Mouse (Mus musculus): ENCODE data around the gene Agr3. TPM values are rescaled to one million over a fixed set of nuclear protein-coding genes. Genes with fewer than 3 reads are reported as not detected.
A peak's percentile ranks its signal among the peaks of the same experiment; 100 is the strongest.

Agr3 gene
- polyA plus RNA-seq, 1 experiment: not detected

GRCm38 (mm10) chr12:35979625-35980024 is 54.2 kb downstream of the Agr3 start:
- no peak overlapping the region for H3K27ac ChIP-seq (ENCODE audit: insufficient read depth, low read depth, low read length)
- peaks cover 6% of the 10 kb centered on the region for H3K4me1 ChIP-seq (ENCODE audit: control insufficient read depth, insufficient read depth, low read length)
- H3K4me3 ChIP-seq (ENCODE audit: insufficient read depth, low read length): no peak overlapping the region
- TF ChIP-seq POLR2A (IDR thresholded peaks at IDR 0.05; ENCODE audit: borderline replicate concordance, low read depth, low read length) (no peak), CTCF (IDR thresholded peaks at IDR 0.05; ENCODE audit: low read depth, low read length) (no peak)

- Histone ChIP-seq H3K4me1 (ENCODE audit: control insufficient read depth, insufficient read depth, low read length) (peaks cover 6% of the 10 kb centered on the region), H3K4me3 (ENCODE audit: insufficient read depth, low read length) (no peak overlapping the region), H3K27ac (ENCODE audit: insufficient read depth, low read depth, low read length) (no peak overlapping the region)
- TF ChIP-seq POLR2A (IDR thresholded peaks at IDR 0.05; ENCODE audit: borderline replicate concordance, low read depth, low read length) (no peak), CTCF (IDR thresholded peaks at IDR 0.05; ENCODE audit: low read depth, low read length) (no peak)
These were observed 56.4 kb downstream of the Agr3 start for GRCm38 (mm10) chr12:35981732-35982360.

GRCm38 (mm10) chr12:35983472-35983871 is 58.1 kb downstream of the Agr3 start:
- Histone ChIP-seq H3K27ac (ENCODE audit: insufficient read depth, low read depth, low read length) (no peak overlapping the region), H3K4me1 (ENCODE audit: control insufficient read depth, insufficient read depth, low read length) (peaks cover 6% of the 10 kb centered on the region), H3K4me3 (ENCODE audit: insufficient read depth, low read length) (peak overlapping the region; percentile 25; the same call in 1 of the 2 replicates)
- TF ChIP-seq CTCF (IDR thresholded peaks at IDR 0.05; ENCODE audit: low read depth, low read length) (no peak), POLR2A (IDR thresholded peaks at IDR 0.05; ENCODE audit: borderline replicate concordance, low read depth, low read length) (no peak)

GRCm38 (mm10) chr12:35984743-35985142 is 59.3 kb downstream of the Agr3 start:
- Histone ChIP-seq H3K27ac (ENCODE audit: insufficient read depth, low read depth, low read length) (no peak overlapping the region), H3K4me3 (ENCODE audit: insufficient read depth, low read length) (no peak overlapping the region), H3K4me1 (ENCODE audit: control insufficient read depth, insufficient read depth, low read length) (peaks cover 6% of the 10 kb centered on the region)
- TF ChIP-seq CTCF (IDR thresholded peaks at IDR 0.05; ENCODE audit: low read depth, low read length) (no peak), POLR2A (IDR thresholded peaks at IDR 0.05; ENCODE audit: borderline replicate concordance, low read depth, low read length) (no peak)

- no peak within 1 kb of the TSS for H3K27ac ChIP-seq (ENCODE audit: insufficient read depth, low read depth, low read length)
- H3K4me3 ChIP-seq (ENCODE audit: insufficient read depth, low read length): no peak within 1 kb of the TSS
- TF ChIP-seq POLR2A (IDR thresholded peaks at IDR 0.05; ENCODE audit: borderline replicate concordance, low read depth, low read length) (no peak), CTCF (IDR thresholded peaks at IDR 0.05; ENCODE audit: low read depth, low read length) (no peak)
- H3K4me1 ChIP-seq (ENCODE audit: control insufficient read depth, insufficient read depth, low read length): no peaks in the 10 kb centered on the region
These were observed 67.3 kb downstream of the Agr3 start, which contains the start of gene Agr2 for GRCm38 (mm10) chr12:35992711-35993110. Gene Agr2, plus strand, starts transcription at chr12:35992907.

GRCm38 (mm10) chr12:35993583-35993982 is 68.2 kb downstream of the Agr3 start:
- H3K27ac ChIP-seq (ENCODE audit: insufficient read depth, low read depth, low read length): no peak overlapping the region
- H3K4me1 ChIP-seq (ENCODE audit: control insufficient read depth, insufficient read depth, low read length): no peaks in the 10 kb centered on the region
- no peak overlapping the region for H3K4me3 ChIP-seq (ENCODE audit: insufficient read depth, low read length)
- TF ChIP-seq POLR2A (IDR thresholded peaks at IDR 0.05; ENCODE audit: borderline replicate concordance, low read depth, low read length): no peak
- no peak for TF ChIP-seq CTCF (IDR thresholded peaks at IDR 0.05; ENCODE audit: low read depth, low read length)

GRCm38 (mm10) chr12:35994098-35994497 is 68.7 kb downstream of the Agr3 start:
- no peaks in the 10 kb centered on the region for H3K4me1 ChIP-seq (ENCODE audit: control insufficient read depth, insufficient read depth, low read length)
- no peak overlapping the region for H3K4me3 ChIP-seq (ENCODE audit: insufficient read depth, low read length)
- H3K27ac ChIP-seq (ENCODE audit: insufficient read depth, low read depth, low read length): no peak overlapping the region
- TF ChIP-seq POLR2A (IDR thresholded peaks at IDR 0.05; ENCODE audit: borderline replicate concordance, low read depth, low read length): no peak
- TF ChIP-seq CTCF (IDR thresholded peaks at IDR 0.05; ENCODE audit: low read depth, low read length): no peak

- Histone ChIP-seq H3K4me1 (ENCODE audit: control insufficient read depth, insufficient read depth, low read length) (no peaks in the 10 kb centered on the region), H3K27ac (ENCODE audit: insufficient read depth, low read depth, low read length) (no peak overlapping the region), H3K4me3 (ENCODE audit: insufficient read depth, low read length) (no peak overlapping the region)
- TF ChIP-seq CTCF (IDR thresholded peaks at IDR 0.05; ENCODE audit: low read depth, low read length) (no peak), POLR2A (IDR thresholded peaks at IDR 0.05; ENCODE audit: borderline replicate concordance, low read depth, low read length) (no peak)
These were observed 70.4 kb downstream of the Agr3 start for GRCm38 (mm10) chr12:35995799-35996198.

Other genes starting within 250 kb of the Agr3 start
- not detected in 2 replicates for gene Agr2, start 67.3 kb downstream of the Agr3 start, polyA plus RNA-seq (2012; ENCODE audit: insufficient read depth, insufficient read length, missing spikeins)
- 14.5 and 18.1 TPM in 2 replicates for gene Tspan13, start 116.9 kb downstream of the Agr3 start, polyA plus RNA-seq (2012; ENCODE audit: insufficient read depth, insufficient read length, missing spikeins)
- gene Ankmy2, start 231.5 kb downstream of the Agr3 start, polyA plus RNA-seq (2012; ENCODE audit: insufficient read depth, insufficient read length, missing spikeins): 15.1 and 17.2 TPM in 2 replicates
- gene Bzw2, start 232.5 kb downstream of the Agr3 start, polyA plus RNA-seq (2012; ENCODE audit: insufficient read depth, insufficient read length, missing spikeins): 6.3 and 7.3 TPM in 2 replicates

All from bone marrow macrophage, adult 2 months (primary cell).